Mouse (Mus musculus) embryonic facial prominence, embryonic 14.5 days (tissue): ENCODE measurements at regions not wholly inside any gene's neighbourhood (a gene's known extent, or its start where the extent isn't known, plus 50 kb on each side); places are given as distances from the start of the nearest gene placed in this dataset.

Experiments used
- ATAC-seq: fragments of 200-750 bp; cut with Nextera tagmentation; 2 replicates; pipeline ENCODE4 v1.8.0; 2017; ENCODE audit warnings: low read depth, moderate number of reproducible peaks, moderate TSS enrichment
- DNase-seq: peaks from one replicate; pipeline ENCODE4 v3.0.0-alpha.2; 2015; ENCODE audit warnings: low spot score
- H3K27ac ChIP-seq: fragments of 300-500 bp; sonication (generic); replicated peaks from 2 replicates; pipeline ENCODE4 v1.5.1; 2014; ENCODE audit warnings: low read depth, mild to moderate bottlenecking, low read length, moderate library complexity
- H3K27me3 ChIP-seq: fragments of 300-500 bp; sonication (generic); replicated peaks from 2 replicates; pipeline ENCODE4 v1.6.1; 2014; ENCODE audit warnings: low read length; ENCODE audit not compliant: control insufficient read depth, insufficient read depth
- H3K36me3 ChIP-seq: fragments of 300-500 bp; sonication (generic); 2 replicates; pipeline ENCODE4 v1.6.1; 2014; ENCODE audit warnings: low read length, mixed read lengths; ENCODE audit not compliant: control insufficient read depth, insufficient read depth
- H3K4me1 ChIP-seq: fragments of 300-500 bp; sonication (generic); 2 replicates; pipeline ENCODE4 v1.6.1; 2014; ENCODE audit warnings: antibody characterized with exemption, low read length; ENCODE audit not compliant: control insufficient read depth, insufficient read depth
- H3K4me2 ChIP-seq: fragments of 300-500 bp; sonication (generic); 2 replicates; pipeline ENCODE4 v1.6.1; 2014; ENCODE audit warnings: low read depth, mild to moderate bottlenecking, low read length, moderate library complexity, mixed read lengths
- H3K4me3 ChIP-seq: fragments of 300-500 bp; sonication (generic); 2 replicates; pipeline ENCODE4 v1.5.1; 2014; ENCODE audit warnings: low read depth, mild to moderate bottlenecking, low read length
- H3K9ac ChIP-seq: fragments of 300-500 bp; sonication (generic); 2 replicates; pipeline ENCODE4 v1.6.1; 2014; ENCODE audit warnings: low read depth, mild to moderate bottlenecking, low read length, moderate library complexity, mixed read lengths
- H3K9me3 ChIP-seq: fragments of 300-500 bp; sonication (generic); 2 replicates; pipeline ENCODE4 v1.6.1; 2016; ENCODE audit warnings: low read length; ENCODE audit not compliant: control insufficient read depth
- WGBS: fragments of 180-500 bp; shearing (Covaris S2); extraction: QIAGEN DNeasy Blood & Tissue Kit; methylation state at CpG from one replicate; pipeline ENCODE4 v1.1.7; 2014; 5-methylcytosine and 5-hydroxymethylcytosine counted together

GRCm38 (mm10) chr8:109373977-109374376 lies 119.8 kb upstream of the Pmfbp1 start:
- Histone ChIP-seq H3K4me1 (no peaks in the 10 kb centered on the region), H3K27me3 (no peaks in the 10 kb centered on the region), H3K9ac (no peak overlapping the region), H3K4me3 (no peak overlapping the region), H3K4me2 (no peak overlapping the region), H3K9me3 (no peaks in the 10 kb centered on the region), H3K36me3 (no peaks in the 10 kb centered on the region), H3K27ac (no peak overlapping the region)
- no peak for ATAC-seq
- 82% methylated on average over 2 of the region's 2 CpGs for WGBS
- no peak for DNase-seq

- Histone ChIP-seq H3K9ac (no peak overlapping the region), H3K4me3 (no peak overlapping the region), H3K4me1 (no peaks in the 10 kb centered on the region), H3K27me3 (no peaks in the 10 kb centered on the region), H3K36me3 (no peaks in the 10 kb centered on the region), H3K4me2 (no peak overlapping the region), H3K27ac (no peak overlapping the region), H3K9me3 (no peaks in the 10 kb centered on the region)
- no peak for DNase-seq
- no peak for ATAC-seq
- WGBS: 92% methylated on average over 3 of the region's 3 CpGs
These were observed 108.9 kb upstream of the Pmfbp1 start for GRCm38 (mm10) chr8:109384881-109385280.

GRCm38 (mm10) chr8:109395133-109395855 lies 98.5 kb upstream of the Pmfbp1 start:
- no peak overlapping the region for H3K9ac ChIP-seq
- no peak overlapping the region for H3K27ac ChIP-seq
- H3K4me1 ChIP-seq: no peaks in the 10 kb centered on the region
- no peaks in the 10 kb centered on the region for H3K27me3 ChIP-seq
- DNase-seq (no peak), ATAC-seq (no peak)
- 78% methylated on average over 6 of the region's 6 CpGs for WGBS
- no peak overlapping the region for H3K4me2 ChIP-seq
- H3K4me3 ChIP-seq: no peak overlapping the region
- no peaks in the 10 kb centered on the region for H3K36me3 ChIP-seq
- no peaks in the 10 kb centered on the region for H3K9me3 ChIP-seq

GRCm38 (mm10) chr8:109399616-109400015 lies 94.2 kb upstream of the Pmfbp1 start:
- Histone ChIP-seq H3K36me3 (no peaks in the 10 kb centered on the region), H3K27ac (no peak overlapping the region), H3K4me3 (no peak overlapping the region), H3K4me2 (no peak overlapping the region), H3K27me3 (no peaks in the 10 kb centered on the region), H3K9me3 (no peaks in the 10 kb centered on the region), H3K9ac (no peak overlapping the region), H3K4me1 (no peaks in the 10 kb centered on the region)
- ATAC-seq (no peak), DNase-seq (no peak)
- 58% methylated on average over 11 of the region's 11 CpGs for WGBS

- Histone ChIP-seq H3K4me1 (no peaks in the 10 kb centered on the region), H3K9me3 (no peaks in the 10 kb centered on the region), H3K27ac (no peak overlapping the region), H3K4me2 (no peak overlapping the region), H3K4me3 (no peak overlapping the region), H3K27me3 (no peaks in the 10 kb centered on the region), H3K9ac (no peak overlapping the region), H3K36me3 (no peaks in the 10 kb centered on the region)
- DNase-seq: no peak
- no peak for ATAC-seq
- WGBS: 89% methylated on average over 5 of the region's 5 CpGs
These were observed 93.6 kb upstream of the Pmfbp1 start for GRCm38 (mm10) chr8:109400192-109400591.

- ATAC-seq (no peak), DNase-seq (no peak)
These were observed 85.9 kb upstream of the Pmfbp1 start for GRCm38 (mm10) chr8:109407913-109408312.

GRCm38 (mm10) chr8:109410531-109410930 lies 83.3 kb upstream of the Pmfbp1 start:
- Histone ChIP-seq H3K9ac (no peak overlapping the region), H3K27me3 (no peaks in the 10 kb centered on the region), H3K36me3 (no peaks in the 10 kb centered on the region), H3K9me3 (no peaks in the 10 kb centered on the region), H3K4me2 (no peak overlapping the region), H3K27ac (no peak overlapping the region), H3K4me1 (no peaks in the 10 kb centered on the region; the same call in 1 of the 2 replicates), H3K4me3 (no peak overlapping the region)
- ATAC-seq (no peak), DNase-seq (no peak)
- 61% methylated on average over 6 of the region's 6 CpGs for whole genome bisulfite sequencing

More at GRCm38 (mm10) chr8:109407913-109408312, 85.9 kb upstream of the Pmfbp1 start:
- H3K27ac ChIP-seq: no peak overlapping the region
- no peak overlapping the region for H3K4me3 ChIP-seq
- no peaks in the 10 kb centered on the region for H3K9me3 ChIP-seq
- no peaks in the 10 kb centered on the region; the same call in 1 of the 2 replicates for H3K4me1 ChIP-seq
- no peak overlapping the region for H3K9ac ChIP-seq
- H3K36me3 ChIP-seq: no peaks in the 10 kb centered on the region
- no peaks in the 10 kb centered on the region for H3K27me3 ChIP-seq
- 63% methylated on average over 5 of the region's 5 CpGs for WGBS
- H3K4me2 ChIP-seq: no peak overlapping the region

GRCm38 (mm10) chr8:109413386-109413785 lies 80.4 kb upstream of the Pmfbp1 start:
- Histone ChIP-seq H3K4me2 (no peak overlapping the region), H3K4me1 (no peaks in the 10 kb centered on the region; the same call in 1 of the 2 replicates), H3K4me3 (no peak overlapping the region), H3K9me3 (no peaks in the 10 kb centered on the region), H3K27me3 (no peaks in the 10 kb centered on the region), H3K27ac (no peak overlapping the region), H3K9ac (no peak overlapping the region), H3K36me3 (no peaks in the 10 kb centered on the region)
- ATAC-seq: no peak
- DNase-seq: no peak
- WGBS: 87% methylated on average over 5 of the region's 5 CpGs

GRCm38 (mm10) chr8:109415315-109415714 lies 78.5 kb upstream of the Pmfbp1 start:
- 70% methylated on average over 4 of the region's 4 CpGs for WGBS
- no peak for DNase-seq
- ATAC-seq: no peak

More at GRCm38 (mm10) chr8:109415315-109415714, 78.5 kb upstream of the Pmfbp1 start:
- Histone ChIP-seq H3K9me3 (no peaks in the 10 kb centered on the region), H3K27me3 (no peaks in the 10 kb centered on the region), H3K9ac (no peak overlapping the region), H3K4me3 (no peak overlapping the region), H3K4me1 (no peaks in the 10 kb centered on the region), H3K27ac (no peak overlapping the region), H3K4me2 (no peak overlapping the region), H3K36me3 (no peaks in the 10 kb centered on the region)
